Mouse (Mus musculus) G1E (cell line): ENCODE measurements around the gene Pkn2. TPM values are rescaled to one million over a fixed set of nuclear protein-coding genes. Genes with fewer than 3 reads are reported as not detected.

Experiments used
- ATAC-seq: 2 replicates; pipeline ENCODE4 v1.8.0; 2016; ENCODE audit warnings: mild to moderate bottlenecking; ENCODE audit not compliant: insufficient number of reproducible peaks, poor library complexity, low FRiP score, severe bottlenecking; ENCODE audit errors: extremely low read depth
- DNase-seq: peaks from one replicate; pipeline ENCODE4 v3.0.0; 2012; ENCODE audit warnings: low spot score
- H3K27me3 ChIP-seq: 2 replicates; pipeline ENCODE4 v1.6.1; 2012; ENCODE audit warnings: mild to moderate bottlenecking, low read length, inconsistent platforms; ENCODE audit not compliant: insufficient read depth
- H3K36me3 ChIP-seq: replicated peaks from 2 replicates; pipeline ENCODE3; 2012; ENCODE audit warnings: mild to moderate bottlenecking, inconsistent platforms
- H3K4me1 ChIP-seq: 2 replicates; pipeline ENCODE4 v1.6.1; 2012; ENCODE audit warnings: low read depth, low read length, inconsistent platforms, mixed read lengths; ENCODE audit not compliant: insufficient read depth
- H3K4me3 ChIP-seq: 2 replicates; pipeline ENCODE4 v1.5.1; 2012; ENCODE audit warnings: low read depth, mild to moderate bottlenecking, inconsistent platforms, low read length, moderate library complexity, mixed read lengths
- H3K9me3 ChIP-seq: replicated peaks from 2 replicates; pipeline ENCODE4 v1.6.1; 2012; ENCODE audit warnings: inconsistent platforms
- CTCF ChIP-seq: IDR thresholded peaks from 2 replicates; pipeline ENCODE4 v1.5.1; 2012; ENCODE audit warnings: low read depth, low read length, inconsistent platforms, mixed read lengths
- GATA1 ChIP-seq: IDR thresholded peaks from 2 replicates; pipeline ENCODE4 v1.6.1; 2012; ENCODE audit warnings: borderline replicate concordance, low read length, inconsistent platforms, mixed read lengths
- GATA2 ChIP-seq: IDR thresholded peaks from 2 replicates; pipeline ENCODE4 v1.6.1; 2012; ENCODE audit warnings: low read depth, low read length, inconsistent platforms, borderline replicate concordance
- POLR2AphosphoS5 ChIP-seq: IDR thresholded peaks from 2 replicates; pipeline ENCODE4 v1.6.1; 2012; ENCODE audit warnings: low read depth, low read length, inconsistent platforms; ENCODE audit not compliant: insufficient replicate concordance
- TAL1 ChIP-seq: conservative IDR thresholded peaks from 2 replicates; pipeline ENCODE4 v1.6.1; 2012; ENCODE audit warnings: low read depth, low read length, inconsistent platforms, mixed read lengths
- polyA plus RNA-seq: library from polyadenylated mRNA; stranded (reverse); fragments of >175 nt; gene quantifications from 2 replicates; pipeline ENCODE4 v1.2.3, GENCODE M21; 2012
- total RNA-seq, 2 experiments: library from RNA; stranded (forward) in 1 of 2; stranded (reverse) in 1 of 2; fragments of 200-1000 nt in 1 of 2; fragments of >200 nt in 1 of 2; fragmentation: Nextera tagmentation in 1 of 2; gene quantifications; 2 replicates each; pipeline ENCODE4 v1.2.3; 2014 to 2017

Gene Pkn2
- total and polyA plus RNA-seq, 3 experiments = 23.2 to 102 (median 95.0) TPM

GRCm38 (mm10) chr3:142758593-142758992, 123.2 kb downstream of the Pkn2 start:
- Histone ChIP-seq H3K4me3 (no peak overlapping the region; the same call in 1 of the 2 replicates), H3K4me1 (peaks cover 47% of the 10 kb centered on the region), H3K36me3 (no peaks in the 10 kb centered on the region), H3K9me3 (no peaks in the 10 kb centered on the region), H3K27me3 (0 out of 2 replicates have a peak, but pooled peaks cover 2% of the 10 kb centered on the region)
- no peak for ATAC-seq
- TF ChIP-seq TAL1 (no peak), POLR2AphosphoS5 (no peak), GATA2 (no peak), CTCF (no peak), GATA1 (no peak)
- DNase-seq = no peak

GRCm38 (mm10) chr3:142757841-142758240, 124.0 kb downstream of the Pkn2 start:
- Histone ChIP-seq H3K4me1 (peaks cover 45% of the 10 kb centered on the region), H3K4me3 (no peak overlapping the region; the same call in 1 of the 2 replicates), H3K36me3 (no peaks in the 10 kb centered on the region), H3K9me3 (no peaks in the 10 kb centered on the region), H3K27me3 (0 out of 2 replicates have a peak, but pooled peaks cover 2% of the 10 kb centered on the region)
- peak; percentile 47 for DNase-seq
- ATAC-seq = peak; percentile 98
- TF ChIP-seq GATA1 = no peak
- no peak for TF ChIP-seq POLR2AphosphoS5
- no peak for TF ChIP-seq CTCF
- peak; percentile 69 for TF ChIP-seq TAL1
- no peak for TF ChIP-seq GATA2

GRCm38 (mm10) chr3:142755132-142755867, 126.5 kb downstream of the Pkn2 start:
- ATAC-seq (no peak), DNase-seq (no peak)
- TF ChIP-seq GATA2 (no peak), POLR2AphosphoS5 (no peak), CTCF (no peak), TAL1 (no peak)
- Histone ChIP-seq H3K4me1 (peaks cover 34% of the 10 kb centered on the region), H3K36me3 (no peaks in the 10 kb centered on the region), H3K27me3 (0 out of 2 replicates have a peak, but pooled peaks cover 2% of the 10 kb centered on the region), H3K4me3 (no peak overlapping the region), H3K9me3 (no peaks in the 10 kb centered on the region)

DNA sequence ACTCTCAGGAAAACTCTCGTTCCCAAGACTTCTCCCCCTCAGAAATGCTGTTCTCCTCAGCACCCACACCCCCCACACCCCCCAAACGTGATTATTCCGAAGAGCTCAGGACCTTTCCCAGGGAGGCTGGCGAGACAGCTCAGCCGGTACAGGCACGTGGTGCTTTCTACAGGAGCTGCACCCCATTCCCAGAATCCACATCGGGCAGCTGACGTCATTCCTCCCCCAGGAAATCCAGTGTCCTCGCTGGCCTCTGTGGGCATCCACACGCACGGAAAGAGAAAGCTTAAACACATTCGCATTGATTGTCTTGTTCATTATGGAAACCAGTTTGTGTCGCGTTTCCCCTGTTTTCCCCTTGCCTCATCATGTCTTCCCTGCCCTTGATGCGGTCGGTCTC, 132.7 kb downstream of the Pkn2 start:
- H3K36me3 ChIP-seq = no peaks in the 10 kb centered on the region
- H3K4me1 ChIP-seq = peaks cover 6% of the 10 kb centered on the region
- peaks cover 50% of the 10 kb centered on the region for H3K27me3 ChIP-seq
- H3K4me3 ChIP-seq = no peak overlapping the region
- TF ChIP-seq POLR2AphosphoS5 (no peak), TAL1 (no peak), GATA1 (no peak), GATA2 (no peak), CTCF (no peak)
- ATAC-seq = no peak
- H3K9me3 ChIP-seq = no peaks in the 10 kb centered on the region
- DNase-seq = no peak

DNA sequence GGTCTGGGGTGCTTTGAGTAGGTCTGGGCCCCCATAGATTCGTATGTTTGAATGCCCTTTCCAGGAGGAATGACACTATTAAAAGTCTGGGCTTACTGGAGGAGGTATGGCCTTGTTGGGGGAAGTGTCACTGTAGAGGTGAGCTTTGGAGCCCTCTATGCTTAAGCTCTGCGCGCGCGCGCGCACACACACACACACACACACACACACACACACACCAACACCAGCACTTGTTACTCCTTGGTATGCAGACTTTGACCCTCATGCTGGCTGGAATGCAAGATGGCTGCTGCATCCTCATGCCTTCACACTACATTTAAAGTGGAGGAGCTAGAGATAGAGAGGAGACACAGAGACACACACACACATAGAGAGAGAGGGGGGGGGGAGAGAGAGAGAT, 134.1 kb downstream of the Pkn2 start:
- TF ChIP-seq CTCF (no peak), TAL1 (no peak), POLR2AphosphoS5 (no peak), GATA1 (no peak), GATA2 (no peak)
- Histone ChIP-seq H3K4me3 (no peak overlapping the region), H3K27me3 (peaks cover 50% of the 10 kb centered on the region), H3K4me1 (peaks cover 7% of the 10 kb centered on the region), H3K36me3 (no peaks in the 10 kb centered on the region), H3K9me3 (no peaks in the 10 kb centered on the region)
- ATAC-seq (no peak), DNase-seq (no peak)

- H3K27me3 ChIP-seq = peaks cover 59% of the 10 kb centered on the region
- no peak for DNase-seq
- peaks cover 16% of the 10 kb centered on the region for H3K4me1 ChIP-seq
- H3K4me3 ChIP-seq = no peak overlapping the region
- no peak for TF ChIP-seq TAL1
- TF ChIP-seq CTCF = no peak
- TF ChIP-seq GATA1 = no peak
- no peak for TF ChIP-seq GATA2
- no peak for TF ChIP-seq POLR2AphosphoS5
- no peaks in the 10 kb centered on the region for H3K36me3 ChIP-seq
- no peaks in the 10 kb centered on the region for H3K9me3 ChIP-seq
- ATAC-seq = no peak
Measured at GRCm38 (mm10) chr3:142745076-142745475, 136.7 kb downstream of the Pkn2 start.
